Mouse (Mus musculus) stomach, postnatal 0 days (tissue): ENCODE measurements around the gene Tpp2.

ENCODE experiments used
- CTCF ChIP-seq: IDR thresholded peaks from 2 replicates; pipeline ENCODE4 v1.5.1; 2016; ENCODE audit warnings: antibody characterized with exemption, low read depth, mild to moderate bottlenecking, moderate library complexity
- EP300 ChIP-seq: optimal IDR thresholded peaks from 2 replicates; pipeline ENCODE3; 2016; ENCODE audit warnings: antibody characterized with exemption

DNA sequence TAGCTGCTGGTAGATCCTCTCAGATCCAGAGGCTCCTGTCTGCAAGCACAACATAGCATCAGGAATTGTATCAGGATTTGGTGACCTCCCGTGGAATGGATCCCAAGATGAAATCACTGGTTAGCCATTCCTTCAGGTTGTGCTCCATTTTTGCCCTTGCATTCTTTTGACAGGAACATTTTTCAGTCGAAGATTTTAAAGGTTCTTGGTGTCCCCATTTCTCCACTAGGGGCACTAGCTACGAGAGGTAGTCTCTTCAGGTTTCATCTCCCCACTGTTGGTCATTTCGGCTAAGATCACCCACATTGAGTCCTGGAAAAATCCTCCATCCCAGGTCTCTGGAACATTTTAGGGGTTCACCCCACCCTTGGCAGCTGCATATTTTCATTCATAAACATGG, 33.3 kb downstream of the Tpp2 start:
- TF ChIP-seq CTCF (peak; percentile 56), EP300 (no peak)
